Mouse (Mus musculus): ENCODE data around the gene Cldn15. TPM values are rescaled to one million over a fixed set of nuclear protein-coding genes. Genes with fewer than 3 reads are reported as not detected.

Gene Cldn15
- 0.16 and 0.35 TPM in 2 replicates for polyA plus RNA-seq (2015; fragmentation: Nextera tagmentation; extraction: Ambion mirVana)

- Histone ChIP-seq H3K27ac (no peak within 1 kb of the TSS), H3K9me3 (no peaks in the 10 kb centered on the region), H3K4me3 (replicated peaks) (no peak within 1 kb of the TSS), H3K36me3 (peaks cover 56% of the 10 kb centered on the region), H3K4me2 (replicated peaks) (no peak within 1 kb of the TSS), H3K27me3 (no peaks in the 10 kb centered on the region), H3K4me1 (replicated peaks) (peaks cover 13% of the 10 kb centered on the region), H3K9ac (replicated peaks) (no peak within 1 kb of the TSS)
- WGBS = 88% methylated on average over 6 of the region's 6 CpGs
- no peak for ATAC-seq
Measured at GRCm38 (mm10) chr5:136966331-136966730, at the start of gene Cldn15. TSS of gene Cldn15 (plus strand) at chr5:136966616.

GRCm38 (mm10) chr5:136917613-136918242, 48.7 kb upstream of the Cldn15 start:
- no peaks in the 10 kb centered on the region for H3K27me3 ChIP-seq
- H3K4me1 ChIP-seq (replicated peaks) = peaks cover 7% of the 10 kb centered on the region
- H3K9ac ChIP-seq (replicated peaks) = no peak overlapping the region
- no peaks in the 10 kb centered on the region for H3K9me3 ChIP-seq
- no peak overlapping the region for H3K27ac ChIP-seq
- H3K4me3 ChIP-seq (replicated peaks) = no peak overlapping the region
- ATAC-seq = no peak
- H3K4me2 ChIP-seq (replicated peaks) = no peak overlapping the region
- 97% methylated on average over 8 of the region's 8 CpGs for WGBS
- H3K36me3 ChIP-seq = peaks cover 16% of the 10 kb centered on the region

GRCm38 (mm10) chr5:136918655-136919472, 47.6 kb upstream of the Cldn15 start:
- peak overlapping the region; percentile 49 for H3K4me3 ChIP-seq (replicated peaks)
- peak overlapping the region; percentile 71 for H3K4me2 ChIP-seq (replicated peaks)
- peak overlapping the region; percentile 65 for H3K9ac ChIP-seq (replicated peaks)
- no peaks in the 10 kb centered on the region for H3K27me3 ChIP-seq
- ATAC-seq = peak; percentile 94
- peak overlapping the region; percentile 1; the same call in 1 of the 2 replicates for H3K27ac ChIP-seq
- WGBS = 4% methylated on average over 38 of the region's 38 CpGs
- H3K9me3 ChIP-seq = no peaks in the 10 kb centered on the region
- H3K4me1 ChIP-seq (replicated peaks) = peaks cover 7% of the 10 kb centered on the region
- peaks cover 5% of the 10 kb centered on the region for H3K36me3 ChIP-seq

GRCm38 (mm10) chr5:136919546-136920301, 46.7 kb upstream of the Cldn15 start:
- ATAC-seq = peak; percentile 25; the same call in 1 of the 2 replicates
- no peak overlapping the region for H3K27ac ChIP-seq

GRCm38 (mm10) chr5:136922830-136923229, 43.6 kb upstream of the Cldn15 start:
- Histone ChIP-seq H3K4me2 (replicated peaks) (no peak overlapping the region), H3K4me3 (replicated peaks) (no peak overlapping the region), H3K27ac (no peak overlapping the region), H3K4me1 (replicated peaks) (peaks cover 7% of the 10 kb centered on the region), H3K27me3 (no peaks in the 10 kb centered on the region), H3K36me3 (peaks cover 5% of the 10 kb centered on the region; the same call in 1 of the 2 replicates), H3K9ac (replicated peaks) (no peak overlapping the region), H3K9me3 (no peaks in the 10 kb centered on the region)
- ATAC-seq = no peak
- 87% methylated on average over 9 of the region's 9 CpGs for WGBS

More at GRCm38 (mm10) chr5:136919546-136920301, 46.7 kb upstream of the Cldn15 start:
- Histone ChIP-seq H3K4me2 (replicated peaks) (peak overlapping the region; percentile 71), H3K9me3 (no peaks in the 10 kb centered on the region), H3K4me3 (replicated peaks) (peak overlapping the region; percentile 49), H3K36me3 (no peaks in the 10 kb centered on the region), H3K27me3 (no peaks in the 10 kb centered on the region), H3K4me1 (replicated peaks) (peaks cover 7% of the 10 kb centered on the region), H3K9ac (replicated peaks) (peak overlapping the region; percentile 65)
- WGBS = 29% methylated on average over 16 of the region's 18 CpGs

- ATAC-seq = no peak
- Histone ChIP-seq H3K9me3 (no peaks in the 10 kb centered on the region), H3K36me3 (peaks cover 5% of the 10 kb centered on the region; the same call in 1 of the 2 replicates), H3K4me2 (replicated peaks) (no peak overlapping the region), H3K4me3 (replicated peaks) (no peak overlapping the region), H3K27me3 (no peaks in the 10 kb centered on the region), H3K9ac (replicated peaks) (no peak overlapping the region), H3K4me1 (replicated peaks) (peaks cover 7% of the 10 kb centered on the region), H3K27ac (no peak overlapping the region)
- 80% methylated on average over 7 of the region's 7 CpGs for WGBS
Measured at GRCm38 (mm10) chr5:136923751-136924478, 42.5 kb upstream of the Cldn15 start.

- H3K27ac ChIP-seq = peak overlapping the region; percentile 53
- H3K27me3 ChIP-seq = no peaks in the 10 kb centered on the region
- WGBS = 20% methylated on average over 4 of the region's 4 CpGs
- H3K9me3 ChIP-seq = no peaks in the 10 kb centered on the region
- ATAC-seq = peak; percentile 87
- peaks cover 4% of the 10 kb centered on the region; the same call in 1 of the 2 replicates for H3K4me1 ChIP-seq (replicated peaks)
- no peak overlapping the region for H3K4me2 ChIP-seq (replicated peaks)
- peaks cover 5% of the 10 kb centered on the region; the same call in 1 of the 2 replicates for H3K36me3 ChIP-seq
- H3K4me3 ChIP-seq (replicated peaks) = no peak overlapping the region
- H3K9ac ChIP-seq (replicated peaks) = no peak overlapping the region
Measured at GRCm38 (mm10) chr5:136929073-136929472, 37.3 kb upstream of the Cldn15 start.

GRCm38 (mm10) chr5:136931896-136932295, 34.5 kb upstream of the Cldn15 start:
- peaks cover 1% of the 10 kb centered on the region; the same call in 1 of the 2 replicates for H3K36me3 ChIP-seq
- no peaks in the 10 kb centered on the region for H3K9me3 ChIP-seq
- WGBS = 87% methylated on average over 14 of the region's 14 CpGs
- ATAC-seq = no peak
- H3K4me2 ChIP-seq (replicated peaks) = no peak overlapping the region
- peaks cover 4% of the 10 kb centered on the region; the same call in 1 of the 2 replicates for H3K4me1 ChIP-seq (replicated peaks)
- no peaks in the 10 kb centered on the region for H3K27me3 ChIP-seq
- H3K4me3 ChIP-seq (replicated peaks) = no peak overlapping the region
- no peak overlapping the region for H3K27ac ChIP-seq
- no peak overlapping the region for H3K9ac ChIP-seq (replicated peaks)

GRCm38 (mm10) chr5:136932956-136933355, 33.5 kb upstream of the Cldn15 start:
- Histone ChIP-seq H3K4me3 (replicated peaks) (no peak overlapping the region), H3K4me1 (replicated peaks) (peaks cover 4% of the 10 kb centered on the region; the same call in 1 of the 2 replicates), H3K9me3 (no peaks in the 10 kb centered on the region), H3K27me3 (no peaks in the 10 kb centered on the region), H3K27ac (no peak overlapping the region), H3K9ac (replicated peaks) (no peak overlapping the region), H3K36me3 (no peaks in the 10 kb centered on the region), H3K4me2 (replicated peaks) (no peak overlapping the region)
- WGBS = 84% methylated on average over 5 of the region's 5 CpGs
- no peak for ATAC-seq

- no peak overlapping the region for H3K27ac ChIP-seq
- peaks cover 4% of the 10 kb centered on the region; the same call in 1 of the 2 replicates for H3K4me1 ChIP-seq (replicated peaks)
- 91% methylated on average over 6 of the region's 6 CpGs for WGBS
- no peak overlapping the region for H3K9ac ChIP-seq (replicated peaks)
- H3K36me3 ChIP-seq = no peaks in the 10 kb centered on the region
- no peak overlapping the region for H3K4me3 ChIP-seq (replicated peaks)
- no peaks in the 10 kb centered on the region for H3K27me3 ChIP-seq
- H3K4me2 ChIP-seq (replicated peaks) = no peak overlapping the region
- H3K9me3 ChIP-seq = no peaks in the 10 kb centered on the region
- ATAC-seq = no peak
Measured at GRCm38 (mm10) chr5:136933930-136934329, 32.5 kb upstream of the Cldn15 start.

All from midbrain, embryonic 13.5 days (tissue).